Mouse (Mus musculus) hindbrain, embryonic 14.5 days (tissue): ENCODE results near the gene Alkbh5. TPM values are rescaled to one million over a fixed set of nuclear protein-coding genes. Genes with fewer than 3 reads are reported as not detected.
"Not testable (repeated sequence)": the region's sequence is repeated elsewhere in the genome, so short reads cannot be mapped to it uniquely, and the experiment has no call there.

Source experiments
- ATAC-seq: fragments of 200-750 bp; cut with Nextera tagmentation; 2 replicates; pipeline ENCODE4 v1.8.0; 2017; ENCODE audit warnings: moderate number of reproducible peaks, mild to moderate bottlenecking, moderate TSS enrichment, moderate library complexity; ENCODE audit not compliant: low FRiP score
- DNase-seq: peaks from one replicate; pipeline ENCODE4 v3.0.0-alpha.2; 2015; ENCODE audit warnings: low spot score
- H3K27ac ChIP-seq: fragments of 300-500 bp; sonication (generic); 2 replicates; pipeline ENCODE4 v1.5.1; 2014; ENCODE audit warnings: mild to moderate bottlenecking, moderate library complexity
- H3K27me3 ChIP-seq: fragments of 300-500 bp; sonication (generic); 2 replicates; pipeline ENCODE4 v1.6.1; 2014; ENCODE audit warnings: mild to moderate bottlenecking, low read length, mixed read lengths; ENCODE audit not compliant: control insufficient read depth, insufficient read depth
- H3K36me3 ChIP-seq: fragments of 300-500 bp; sonication (generic); replicated peaks from 2 replicates; pipeline ENCODE4 v1.6.1; 2014; ENCODE audit not compliant: control insufficient read depth, insufficient read depth
- H3K4me1 ChIP-seq: fragments of 300-500 bp; sonication (generic); replicated peaks from 2 replicates; pipeline ENCODE4 v1.6.1; 2014; ENCODE audit warnings: antibody characterized with exemption, low read length, mixed read lengths; ENCODE audit not compliant: control insufficient read depth, insufficient read depth
- H3K4me2 ChIP-seq: fragments of 300-500 bp; sonication (generic); replicated peaks from 2 replicates; pipeline ENCODE4 v1.6.1; 2014; ENCODE audit warnings: mild to moderate bottlenecking, moderate library complexity
- H3K4me3 ChIP-seq: fragments of 300-500 bp; sonication (generic); replicated peaks from 2 replicates; pipeline ENCODE4 v1.5.1; 2014; ENCODE audit warnings: mild to moderate bottlenecking, low read length
- H3K9ac ChIP-seq: fragments of 300-500 bp; sonication (generic); 2 replicates; pipeline ENCODE4 v1.6.1; 2014
- H3K9me3 ChIP-seq: fragments of 300-500 bp; sonication (generic); 2 replicates; pipeline ENCODE4 v1.6.1; 2016; ENCODE audit warnings: low read length; ENCODE audit not compliant: control insufficient read depth
- WGBS: fragments of 180-500 bp; shearing (Covaris S2); extraction: QIAGEN DNeasy Blood & Tissue Kit; methylation state at CpG from one replicate; pipeline ENCODE4 v1.1.7; 2014; 5-methylcytosine and 5-hydroxymethylcytosine counted together
- polyA plus RNA-seq: library from polyadenylated mRNA; unstranded; fragments of >200 nt; fragmentation: Nextera tagmentation; extraction: Ambion mirVana; gene quantifications from 2 replicates; pipeline ENCODE4 v1.2.1, GENCODE M21; 2014

The Alkbh5 gene
- polyA plus RNA-seq, 1 experiment from 2014 or later, result 20.4 TPM

GRCm38 (mm10) chr11:60574006-60574405, 37.8 kb downstream of the Alkbh5 start:
- not testable (repeated sequence) for H3K27ac ChIP-seq, H3K9ac ChIP-seq, ATAC-seq, H3K9me3 ChIP-seq, H3K4me3 ChIP-seq, DNase-seq, H3K36me3 ChIP-seq, H3K4me1 ChIP-seq, H3K4me2 ChIP-seq, H3K27me3 ChIP-seq
- 80% methylated on average over 8 of the region's 12 CpGs for whole genome bisulfite sequencing

Other genes with a start within 250 kb of the Alkbh5 start
- gene Tom1l2, start 183.5 kb upstream of the Alkbh5 start, polyA plus RNA-seq, result 47.3 and 49.0 TPM in 2 replicates
- gene Drc3, start 183.1 kb upstream of the Alkbh5 start, polyA plus RNA-seq, result 6.1 and 6.9 TPM in 2 replicates
- 25.8 and 26.5 TPM in 2 replicates for gene Gid4, start 119.2 kb upstream of the Alkbh5 start, polyA plus RNA-seq
- gene Atpaf2, start 117.9 kb upstream of the Alkbh5 start, polyA plus RNA-seq, result 39.8 and 44.4 TPM in 2 replicates
- 86.5 and 95.8 TPM in 2 replicates for gene Drg2, start 81.8 kb upstream of the Alkbh5 start, polyA plus RNA-seq
- gene Myo15, start 67.0 kb upstream of the Alkbh5 start, polyA plus RNA-seq, result 0.31 and 0.35 TPM in 2 replicates
- 43.8 and 46.1 TPM in 2 replicates for gene Llgl1, start 163.3 kb downstream of the Alkbh5 start, polyA plus RNA-seq
- gene Flii, start 190.9 kb downstream of the Alkbh5 start, polyA plus RNA-seq, result 62.7 and 64.3 TPM in 2 replicates
- 25.6 and 28.0 TPM in 2 replicates for gene Mief2, start 192.0 kb downstream of the Alkbh5 start, polyA plus RNA-seq
- 7.2 and 8.0 TPM in 2 replicates for gene Top3a, start 241.0 kb downstream of the Alkbh5 start, polyA plus RNA-seq
- 8.3 and 8.9 TPM in 2 replicates for gene Smcr8, start 241.1 kb downstream of the Alkbh5 start, polyA plus RNA-seq